Mouse (Mus musculus): ENCODE measurements around the gene Etnppl. TPM values are rescaled to one million over a fixed set of nuclear protein-coding genes. Genes with fewer than 3 reads are reported as not detected.

Etnppl gene
- polyA plus RNA-seq, 1 experiment from 2014 or later = not detected

GRCm38 (mm10) chr3:130646110-130646810 lies 29.0 kb downstream of the Etnppl start:
- ATAC-seq (ENCODE audit: insufficient read depth, low FRiP score, low TSS enrichment) = no peak

GRCm38 (mm10) chr3:130649569-130649968 lies 32.3 kb downstream of the Etnppl start:
- WGBS = 58% methylated on average over 6 of the region's 6 CpGs
- H3K4me3 ChIP-seq (ENCODE audit: low read depth, low read length) = no peak overlapping the region
- no peak overlapping the region for H3K9ac ChIP-seq (ENCODE audit: low read length)
- H3K4me1 ChIP-seq (ENCODE audit: control insufficient read depth, insufficient read depth, low read length) = no peaks in the 10 kb centered on the region
- H3K27me3 ChIP-seq (ENCODE audit: control insufficient read depth, insufficient read depth, low read length) = no peaks in the 10 kb centered on the region
- ATAC-seq (ENCODE audit: insufficient read depth, low FRiP score, low TSS enrichment) = no peak
- H3K27ac ChIP-seq (ENCODE audit: low read depth, low read length) = no peak overlapping the region
- no peak for DNase-seq (ENCODE audit: low spot score)
- no peaks in the 10 kb centered on the region for H3K36me3 ChIP-seq (ENCODE audit: control insufficient read depth, insufficient read depth, low read length)
- no peak overlapping the region for H3K4me2 ChIP-seq (ENCODE audit: low read depth)
- H3K9me3 ChIP-seq (ENCODE audit: control insufficient read depth, low read length) = no peaks in the 10 kb centered on the region

More at GRCm38 (mm10) chr3:130646110-130646810, 29.0 kb downstream of the Etnppl start:
- H3K9ac ChIP-seq (ENCODE audit: low read length) = no peak overlapping the region
- no peaks in the 10 kb centered on the region for H3K4me1 ChIP-seq (ENCODE audit: control insufficient read depth, insufficient read depth, low read length)
- H3K27ac ChIP-seq (ENCODE audit: low read depth, low read length) = no peak overlapping the region
- H3K4me2 ChIP-seq (ENCODE audit: low read depth) = no peak overlapping the region
- no peaks in the 10 kb centered on the region for H3K36me3 ChIP-seq (ENCODE audit: control insufficient read depth, insufficient read depth, low read length)
- no peaks in the 10 kb centered on the region for H3K9me3 ChIP-seq (ENCODE audit: control insufficient read depth, low read length)
- H3K27me3 ChIP-seq (ENCODE audit: control insufficient read depth, insufficient read depth, low read length) = no peaks in the 10 kb centered on the region
- 86% methylated on average over 11 of the region's 11 CpGs for WGBS
- no peak overlapping the region for H3K4me3 ChIP-seq (ENCODE audit: low read depth, low read length)
- DNase-seq (ENCODE audit: low spot score) = no peak

GRCm38 (mm10) chr3:130660619-130661018 lies 43.4 kb downstream of the Etnppl start:
- Histone ChIP-seq H3K9ac (ENCODE audit: low read length) (no peak overlapping the region), H3K4me2 (ENCODE audit: low read depth) (no peak overlapping the region), H3K9me3 (ENCODE audit: control insufficient read depth, low read length) (no peaks in the 10 kb centered on the region), H3K27me3 (ENCODE audit: control insufficient read depth, insufficient read depth, low read length) (no peaks in the 10 kb centered on the region), H3K27ac (ENCODE audit: low read depth, low read length) (no peak overlapping the region), H3K36me3 (ENCODE audit: control insufficient read depth, insufficient read depth, low read length) (no peaks in the 10 kb centered on the region), H3K4me3 (ENCODE audit: low read depth, low read length) (no peak overlapping the region), H3K4me1 (ENCODE audit: control insufficient read depth, insufficient read depth, low read length) (no peaks in the 10 kb centered on the region)
- WGBS = 87% methylated on average over 6 of the region's 6 CpGs
- ATAC-seq (ENCODE audit: insufficient read depth, low FRiP score, low TSS enrichment) (no peak), DNase-seq (ENCODE audit: low spot score) (no peak)

- DNase-seq (ENCODE audit: low spot score) = no peak
- no peak overlapping the region for H3K27ac ChIP-seq (ENCODE audit: low read depth, low read length)
- H3K4me3 ChIP-seq (ENCODE audit: low read depth, low read length) = no peak overlapping the region
- 92% methylated on average over 3 of the region's 3 CpGs for WGBS
- H3K36me3 ChIP-seq (ENCODE audit: control insufficient read depth, insufficient read depth, low read length) = no peaks in the 10 kb centered on the region
- no peak for ATAC-seq (ENCODE audit: insufficient read depth, low FRiP score, low TSS enrichment)
- no peaks in the 10 kb centered on the region for H3K27me3 ChIP-seq (ENCODE audit: control insufficient read depth, insufficient read depth, low read length)
- no peaks in the 10 kb centered on the region for H3K9me3 ChIP-seq (ENCODE audit: control insufficient read depth, low read length)
- no peak overlapping the region for H3K4me2 ChIP-seq (ENCODE audit: low read depth)
- H3K9ac ChIP-seq (ENCODE audit: low read length) = no peak overlapping the region
- no peaks in the 10 kb centered on the region for H3K4me1 ChIP-seq (ENCODE audit: control insufficient read depth, insufficient read depth, low read length)
Measured at GRCm38 (mm10) chr3:130662496-130662895, 45.2 kb downstream of the Etnppl start.

- H3K27me3 ChIP-seq (ENCODE audit: control insufficient read depth, insufficient read depth, low read length) = no peaks in the 10 kb centered on the region
- H3K27ac ChIP-seq (ENCODE audit: low read depth, low read length) = no peak overlapping the region
- H3K36me3 ChIP-seq (ENCODE audit: control insufficient read depth, insufficient read depth, low read length) = no peaks in the 10 kb centered on the region
- H3K4me1 ChIP-seq (ENCODE audit: control insufficient read depth, insufficient read depth, low read length) = no peaks in the 10 kb centered on the region
- no peak for DNase-seq (ENCODE audit: low spot score)
- 67% methylated on average over 14 of the region's 14 CpGs for WGBS
- ATAC-seq (ENCODE audit: insufficient read depth, low FRiP score, low TSS enrichment) = no peak
- no peak overlapping the region for H3K4me3 ChIP-seq (ENCODE audit: low read depth, low read length)
- H3K9ac ChIP-seq (ENCODE audit: low read length) = no peak overlapping the region
- H3K9me3 ChIP-seq (ENCODE audit: control insufficient read depth, low read length) = no peaks in the 10 kb centered on the region
- H3K4me2 ChIP-seq (ENCODE audit: low read depth) = no peak overlapping the region
Measured at GRCm38 (mm10) chr3:130671291-130671690, 54.0 kb downstream of the Etnppl start.

GRCm38 (mm10) chr3:130677671-130678460 lies 60.6 kb downstream of the Etnppl start:
- H3K36me3 ChIP-seq (ENCODE audit: control insufficient read depth, insufficient read depth, low read length) = no peaks in the 10 kb centered on the region
- DNase-seq (ENCODE audit: low spot score) (no peak), ATAC-seq (ENCODE audit: insufficient read depth, low FRiP score, low TSS enrichment) (no peak)
- no peak overlapping the region for H3K4me3 ChIP-seq (ENCODE audit: low read depth, low read length)
- WGBS = 95% methylated on average over 19 of the region's 19 CpGs
- no peaks in the 10 kb centered on the region for H3K27me3 ChIP-seq (ENCODE audit: control insufficient read depth, insufficient read depth, low read length)
- no peaks in the 10 kb centered on the region for H3K9me3 ChIP-seq (ENCODE audit: control insufficient read depth, low read length)
- no peak overlapping the region for H3K4me2 ChIP-seq (ENCODE audit: low read depth)
- no peak overlapping the region for H3K9ac ChIP-seq (ENCODE audit: low read length)
- no peaks in the 10 kb centered on the region for H3K4me1 ChIP-seq (ENCODE audit: control insufficient read depth, insufficient read depth, low read length)
- no peak overlapping the region for H3K27ac ChIP-seq (ENCODE audit: low read depth, low read length)

GRCm38 (mm10) chr3:130681226-130681625 lies 64.0 kb downstream of the Etnppl start:
- no peak overlapping the region for H3K4me2 ChIP-seq (ENCODE audit: low read depth)
- DNase-seq (ENCODE audit: low spot score) (no peak), ATAC-seq (ENCODE audit: insufficient read depth, low FRiP score, low TSS enrichment) (no peak)
- H3K9me3 ChIP-seq (ENCODE audit: control insufficient read depth, low read length) = no peaks in the 10 kb centered on the region
- no peak overlapping the region for H3K9ac ChIP-seq (ENCODE audit: low read length)
- WGBS = 93% methylated on average over 2 of the region's 2 CpGs
- no peaks in the 10 kb centered on the region for H3K4me1 ChIP-seq (ENCODE audit: control insufficient read depth, insufficient read depth, low read length)
- H3K27ac ChIP-seq (ENCODE audit: low read depth, low read length) = no peak overlapping the region
- H3K36me3 ChIP-seq (ENCODE audit: control insufficient read depth, insufficient read depth, low read length) = no peaks in the 10 kb centered on the region
- H3K4me3 ChIP-seq (ENCODE audit: low read depth, low read length) = no peak overlapping the region
- no peaks in the 10 kb centered on the region for H3K27me3 ChIP-seq (ENCODE audit: control insufficient read depth, insufficient read depth, low read length)

GRCm38 (mm10) chr3:130682183-130682582 lies 64.9 kb downstream of the Etnppl start:
- no peak for ATAC-seq (ENCODE audit: insufficient read depth, low FRiP score, low TSS enrichment)
- Histone ChIP-seq H3K4me2 (ENCODE audit: low read depth) (no peak overlapping the region), H3K9me3 (ENCODE audit: control insufficient read depth, low read length) (no peaks in the 10 kb centered on the region), H3K4me3 (ENCODE audit: low read depth, low read length) (no peak overlapping the region), H3K4me1 (ENCODE audit: control insufficient read depth, insufficient read depth, low read length) (no peaks in the 10 kb centered on the region), H3K27me3 (ENCODE audit: control insufficient read depth, insufficient read depth, low read length) (no peaks in the 10 kb centered on the region), H3K9ac (ENCODE audit: low read length) (no peak overlapping the region), H3K27ac (ENCODE audit: low read depth, low read length) (no peak overlapping the region), H3K36me3 (ENCODE audit: control insufficient read depth, insufficient read depth, low read length) (no peaks in the 10 kb centered on the region)
- 94% methylated on average over 9 of the region's 9 CpGs for WGBS
- no peak for DNase-seq (ENCODE audit: low spot score)

GRCm38 (mm10) chr3:130683836-130684235 lies 66.6 kb downstream of the Etnppl start:
- DNase-seq (ENCODE audit: low spot score) (no peak), ATAC-seq (ENCODE audit: insufficient read depth, low FRiP score, low TSS enrichment) (no peak)
- H3K27ac ChIP-seq (ENCODE audit: low read depth, low read length) = no peak overlapping the region
- WGBS = 82% methylated on average over 8 of the region's 8 CpGs
- no peaks in the 10 kb centered on the region for H3K4me1 ChIP-seq (ENCODE audit: control insufficient read depth, insufficient read depth, low read length)
- H3K9ac ChIP-seq (ENCODE audit: low read length) = no peak overlapping the region
- no peaks in the 10 kb centered on the region for H3K9me3 ChIP-seq (ENCODE audit: control insufficient read depth, low read length)
- no peak overlapping the region for H3K4me2 ChIP-seq (ENCODE audit: low read depth)
- no peak overlapping the region for H3K4me3 ChIP-seq (ENCODE audit: low read depth, low read length)
- H3K36me3 ChIP-seq (ENCODE audit: control insufficient read depth, insufficient read depth, low read length) = no peaks in the 10 kb centered on the region
- no peaks in the 10 kb centered on the region for H3K27me3 ChIP-seq (ENCODE audit: control insufficient read depth, insufficient read depth, low read length)
